Mouse (Mus musculus): ENCODE measurements around the gene Fstl1. TPM values are rescaled to one million over a fixed set of nuclear protein-coding genes. Genes with fewer than 3 reads are reported as not detected.

Gene Fstl1
- total and polyA plus RNA-seq, 3 experiments, result 0.34 to 0.87 (median 0.59) TPM

DNA sequence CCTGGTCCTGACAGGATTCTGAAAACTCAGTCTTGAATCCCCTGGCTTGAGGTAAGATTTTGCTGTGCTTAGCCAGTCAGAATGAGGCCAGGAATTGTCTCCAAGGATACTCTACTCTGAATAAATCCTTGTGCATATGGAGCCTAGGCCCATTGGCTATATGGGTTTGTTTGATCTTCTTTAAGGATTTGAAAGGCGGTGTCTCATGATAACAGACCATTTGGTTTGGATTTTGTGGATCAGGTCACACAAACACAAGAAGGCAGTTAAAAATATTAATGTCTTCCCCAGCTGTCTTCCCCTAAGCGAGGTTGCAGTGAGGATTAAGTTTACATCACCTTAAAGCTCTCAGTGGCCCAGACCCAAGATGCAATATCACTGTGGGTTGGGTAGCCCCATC lies 65.8 kb downstream of the Fstl1 start:
- H3K27ac ChIP-seq (ENCODE audit: insufficient read depth, low read depth), result no peak overlapping the region
- peaks cover 3% of the 10 kb centered on the region for H3K27me3 ChIP-seq (replicated peaks)
- in situ Hi-C loops (cut with MboI; ENCODE audit: low pct_ligation_motif_present, low pct_unique_long_range_greater_than_20kb, low sequenced_read_pairs), result loop anchor here (25.0 kb wide), 1 partner anchor 730 kb away; no protein-coding TSS in a partner anchor
- no peak overlapping the region for H3K4me2 ChIP-seq (ENCODE audit: insufficient read depth, low read depth, poor library complexity, severe bottlenecking)
- H3K4me3 ChIP-seq (replicated peaks in 1 of 3; ENCODE audit: low read depth in 2 of 3, low read length in 2 of 3, poor library complexity in 1 of 3), result no peak overlapping the region
- peaks cover 2 to 4% of the 10 kb centered on the region in 2 experiments; a peak in 1 of 4 replicates for H3K4me1 ChIP-seq (ENCODE audit: control insufficient read depth in 1 of 2, insufficient read depth in 2 of 2)
- no peaks in the 10 kb centered on the region for H3K36me3 ChIP-seq (replicated peaks in 1 of 2; ENCODE audit: control insufficient read depth in 1 of 2, insufficient read depth in 1 of 2, low read length in 1 of 2)
- dilution Hi-C loops (cut with MboI; ENCODE audit: extremely low pct_ligation_motif_present, extremely low pct_unique_long_range_greater_than_20kb, low sequenced_read_pairs), result no loop called here
- H3K79me2 ChIP-seq (replicated peaks; ENCODE audit: control insufficient read depth, extremely low read depth, insufficient read depth, poor library complexity, severe bottlenecking), result no peaks in the 10 kb centered on the region
- no peak for DNase-seq (ENCODE audit: extremely low read depth)
- no peaks in the 10 kb centered on the region for H3K9me3 ChIP-seq (replicated peaks; ENCODE audit: low read length)
- TF ChIP-seq KAT2A (IDR thresholded peaks at IDR 0.05; ENCODE audit: insufficient replicate concordance, low read length) (no peak), USF1 (IDR thresholded peaks at IDR 0.05; ENCODE audit: low read depth, low read length) (no peak), JUND (conservative IDR thresholded peaks at IDR 0.05; ENCODE audit: low read depth, low read length) (no peak), SMC3 (IDR thresholded peaks at IDR 0.05; ENCODE audit: low read depth, low read length) (no peak), RCOR1 (conservative IDR thresholded peaks at IDR 0.05; ENCODE audit: low read depth, low read length) (no peak), UBTF (IDR thresholded peaks at IDR 0.05; ENCODE audit: low read depth, low read length) (no peak), MAX (IDR thresholded peaks at IDR 0.05; ENCODE audit: low read length) (no peak), POLR2A (IDR thresholded peaks at IDR 0.05; ENCODE audit: low read depth, low read length) (no peak), MAFK (IDR thresholded peaks at IDR 0.05; ENCODE audit: insufficient replicate concordance, low read length) (no peak), JUN (IDR thresholded peaks at IDR 0.05; ENCODE audit: insufficient read depth, low read depth, low read length) (no peak), NELFE (IDR thresholded peaks at IDR 0.05; ENCODE audit: low read depth, low read length) (no peak), TCF12 (IDR thresholded peaks at IDR 0.05; ENCODE audit: low read depth, low read length) (no peak), EP300 (IDR thresholded peaks at IDR 0.05; ENCODE audit: low read length) (no peak), USF2 (conservative IDR thresholded peaks at IDR 0.05; ENCODE audit: low read depth, low read length) (no peak)
- no peak overlapping the region for H3K9ac ChIP-seq (ENCODE audit: insufficient read depth, low read depth)

DNA sequence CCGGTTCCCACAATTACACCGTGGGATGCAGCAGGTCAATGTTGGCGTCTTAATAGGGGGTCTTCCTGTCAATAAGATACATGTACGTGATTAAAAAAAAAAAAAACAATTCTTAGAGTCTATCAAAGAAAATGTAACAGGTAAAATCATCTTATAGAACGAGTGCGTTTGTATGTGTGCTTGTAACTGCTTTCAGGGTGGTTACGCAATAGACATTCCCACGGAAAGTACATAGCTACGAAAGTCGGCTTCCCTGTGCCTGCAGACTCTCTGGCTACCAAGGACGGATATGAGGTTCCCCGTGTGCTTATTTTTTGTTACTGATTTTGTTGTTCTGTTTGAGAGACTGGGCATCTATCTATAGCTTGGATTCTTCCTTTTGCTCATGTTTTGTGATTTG lies 67.1 kb downstream of the Fstl1 start:
- DNase-seq (ENCODE audit: extremely low read depth), result no peak
- Histone ChIP-seq H3K4me2 (ENCODE audit: insufficient read depth, low read depth, poor library complexity, severe bottlenecking) (no peak overlapping the region), H3K4me3 (replicated peaks in 1 of 3; ENCODE audit: low read depth in 2 of 3, low read length in 2 of 3, poor library complexity in 1 of 3) (no peak overlapping the region), H3K36me3 (replicated peaks in 1 of 2; ENCODE audit: control insufficient read depth in 1 of 2, insufficient read depth in 1 of 2, low read length in 1 of 2) (no peaks in the 10 kb centered on the region), H3K4me1 (ENCODE audit: control insufficient read depth in 1 of 2, insufficient read depth in 2 of 2) (peaks cover 2 to 4% of the 10 kb centered on the region in 2 experiments; a peak in 1 of 4 replicates), H3K9me3 (replicated peaks; ENCODE audit: low read length) (no peaks in the 10 kb centered on the region), H3K27me3 (replicated peaks) (peaks cover 4% of the 10 kb centered on the region), H3K27ac (ENCODE audit: insufficient read depth, low read depth) (no peak overlapping the region), H3K79me2 (replicated peaks; ENCODE audit: control insufficient read depth, extremely low read depth, insufficient read depth, poor library complexity, severe bottlenecking) (no peaks in the 10 kb centered on the region), H3K9ac (ENCODE audit: insufficient read depth, low read depth) (no peak overlapping the region)
- TF ChIP-seq POLR2A (IDR thresholded peaks at IDR 0.05; ENCODE audit: low read depth, low read length) (no peak), MEF2A (IDR thresholded peaks at IDR 0.05; ENCODE audit: borderline replicate concordance, low read depth, low read length) (no peak), USF1 (IDR thresholded peaks at IDR 0.05; ENCODE audit: low read depth, low read length) (no peak), MAZ (IDR thresholded peaks at IDR 0.05; ENCODE audit: low read depth, low read length) (no peak), USF2 (conservative IDR thresholded peaks at IDR 0.05; ENCODE audit: low read depth, low read length) (no peak), UBTF (IDR thresholded peaks at IDR 0.05; ENCODE audit: low read depth, low read length) (no peak), NRF1 (IDR thresholded peaks at IDR 0.05; ENCODE audit: low read depth, low read length) (no peak), ZNF384 (IDR thresholded peaks at IDR 0.05; ENCODE audit: low read depth, low read length) (no peak), ZKSCAN1 (IDR thresholded peaks at IDR 0.05; ENCODE audit: borderline replicate concordance, low read depth, low read length) (no peak), EP300 (IDR thresholded peaks at IDR 0.05; ENCODE audit: low read length) (no peak), ETS1 (conservative IDR thresholded peaks at IDR 0.05; ENCODE audit: low read depth, low read length) (no peak), ZC3H11A (IDR thresholded peaks at IDR 0.05; ENCODE audit: low read depth, low read length) (no peak), RCOR1 (conservative IDR thresholded peaks at IDR 0.05; ENCODE audit: low read depth, low read length) (no peak), BHLHE40 (IDR thresholded peaks at IDR 0.05; ENCODE audit: low read depth, low read length) (no peak), TBP (conservative IDR thresholded peaks at IDR 0.05; ENCODE audit: low read depth, low read length) (no peak)
- dilution Hi-C loops (cut with MboI; ENCODE audit: extremely low pct_ligation_motif_present, extremely low pct_unique_long_range_greater_than_20kb, low sequenced_read_pairs) (no loop called here), in situ Hi-C loops (cut with MboI; ENCODE audit: low pct_ligation_motif_present, low pct_unique_long_range_greater_than_20kb, low sequenced_read_pairs) (loop anchor here (25.0 kb wide), 1 partner anchor 731 kb away; no protein-coding TSS in a partner anchor)
